Mouse (Mus musculus) urinary bladder, adult 18-20 months (tissue): ENCODE results near the gene March4.

Source experiments
- DNase-seq, 2 experiments: peaks; one replicate each; pipeline ENCODE4 v3.0.0; 2022; ENCODE audit warnings: low spot score in 2 of 2, mixed read lengths in 2 of 2

Gene March4

GRCm38 (mm10) chr1:72530516-72531196 is 6.1 kb downstream of the March4 start:
- DNase-seq, result no peak

GRCm38 (mm10) chr1:72529192-72529591 is 7.5 kb downstream of the March4 start:
- no peak for DNase-seq

GRCm38 (mm10) chr1:72523601-72524000 is 13.1 kb downstream of the March4 start:
- no peak for DNase-seq

GRCm38 (mm10) chr1:72510778-72511520 is 25.8 kb downstream of the March4 start:
- DNase-seq, result no peak

GRCm38 (mm10) chr1:72509551-72509950 is 27.2 kb downstream of the March4 start:
- DNase-seq, result no peak

GRCm38 (mm10) chr1:72507670-72508069 is 29.1 kb downstream of the March4 start:
- no peak for DNase-seq

GRCm38 (mm10) chr1:72506202-72506601 is 30.5 kb downstream of the March4 start:
- DNase-seq, result no peak

GRCm38 (mm10) chr1:72497609-72498008 is 39.1 kb downstream of the March4 start:
- DNase-seq, result no peak

- DNase-seq, result no peak
Observed at GRCm38 (mm10) chr1:72493454-72493853, 43.3 kb downstream of the March4 start.

- no peak for DNase-seq
Observed at GRCm38 (mm10) chr1:72492666-72493065, 44.1 kb downstream of the March4 start.

GRCm38 (mm10) chr1:72491307-72491706 is 45.4 kb downstream of the March4 start:
- no peak for DNase-seq

- no peak for DNase-seq
Observed at GRCm38 (mm10) chr1:72490801-72491200, 45.9 kb downstream of the March4 start.

GRCm38 (mm10) chr1:72490193-72490592 is 46.5 kb downstream of the March4 start:
- DNase-seq, result no peak

- DNase-seq, result no peak
Observed at GRCm38 (mm10) chr1:72476594-72476993, 60.1 kb downstream of the March4 start.

- no peak for DNase-seq
Observed at GRCm38 (mm10) chr1:72469075-72469474, 67.7 kb downstream of the March4 start.

- no peak for DNase-seq
Observed at GRCm38 (mm10) chr1:72468466-72469003, 68.2 kb downstream of the March4 start.

GRCm38 (mm10) chr1:72464926-72465583 is 71.7 kb downstream of the March4 start:
- DNase-seq, result no peak

GRCm38 (mm10) chr1:72462516-72462915 is 74.2 kb downstream of the March4 start:
- DNase-seq, result no peak

- DNase-seq, result no peak
Observed at GRCm38 (mm10) chr1:72457652-72458051, 79.1 kb downstream of the March4 start.

GRCm38 (mm10) chr1:72455923-72456322 is 80.8 kb downstream of the March4 start:
- no peak for DNase-seq

- no peak for DNase-seq
Observed at GRCm38 (mm10) chr1:72454733-72455201, 82.0 kb downstream of the March4 start.

GRCm38 (mm10) chr1:72452839-72453238 is 83.9 kb downstream of the March4 start:
- no peak for DNase-seq
